Mouse (Mus musculus): ENCODE measurements around the gene Olfr322. TPM values are rescaled to one million over a fixed set of nuclear protein-coding genes. Genes with fewer than 3 reads are reported as not detected.
A peak's percentile ranks its signal among the peaks of the same experiment; 100 is the strongest.
"Not testable (repeated sequence)": the region's sequence is repeated elsewhere in the genome, so short reads cannot be mapped to it uniquely, and the experiment has no call there.

The Olfr322 gene
- not detected for total RNA-seq (2021)

DNA sequence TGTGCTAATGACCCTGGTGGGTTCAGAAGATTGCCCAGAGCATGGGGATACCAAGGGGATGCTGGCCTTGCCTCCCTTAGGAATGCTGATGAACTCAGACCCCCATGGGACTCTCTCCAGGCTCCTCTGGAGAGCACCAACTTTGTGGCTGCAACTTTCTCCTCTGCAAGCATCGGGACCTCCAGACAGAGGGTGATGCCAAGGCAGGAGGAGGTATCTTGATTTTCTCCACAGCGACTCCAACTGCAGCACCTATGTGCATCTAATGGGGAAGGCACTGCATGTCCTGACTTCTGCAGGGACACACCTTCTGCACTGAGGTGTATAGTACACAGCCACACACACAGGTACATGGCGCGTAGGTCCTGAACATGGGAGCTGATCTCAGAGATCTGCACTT, at the start of gene Olfr322:
Gene Olfr322, plus strand, starts transcription at position 187 of the 400 bp plus-strand sequence.
- DNase-seq = no peak

DNA sequence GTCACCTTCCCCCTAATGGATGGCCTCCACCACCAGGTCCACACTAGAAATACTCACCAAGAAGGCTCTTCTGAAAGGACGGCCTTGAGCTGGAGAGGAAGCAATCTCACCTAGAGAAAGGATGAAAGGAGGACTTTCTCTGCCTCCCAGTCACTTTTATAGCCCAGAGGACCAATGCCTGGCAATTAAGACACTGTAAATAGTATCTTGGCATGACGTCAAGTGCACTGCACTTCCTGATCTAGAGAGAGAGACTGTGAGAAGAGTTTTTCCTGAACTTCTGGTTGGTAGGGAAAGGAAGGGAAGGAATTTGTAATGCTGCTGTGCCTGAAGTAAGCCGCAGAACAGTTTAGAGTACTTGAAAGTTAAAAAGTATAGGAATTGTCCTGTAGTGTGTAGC, 45.2 kb upstream of the Olfr322 start:
- no peak for DNase-seq

DNA sequence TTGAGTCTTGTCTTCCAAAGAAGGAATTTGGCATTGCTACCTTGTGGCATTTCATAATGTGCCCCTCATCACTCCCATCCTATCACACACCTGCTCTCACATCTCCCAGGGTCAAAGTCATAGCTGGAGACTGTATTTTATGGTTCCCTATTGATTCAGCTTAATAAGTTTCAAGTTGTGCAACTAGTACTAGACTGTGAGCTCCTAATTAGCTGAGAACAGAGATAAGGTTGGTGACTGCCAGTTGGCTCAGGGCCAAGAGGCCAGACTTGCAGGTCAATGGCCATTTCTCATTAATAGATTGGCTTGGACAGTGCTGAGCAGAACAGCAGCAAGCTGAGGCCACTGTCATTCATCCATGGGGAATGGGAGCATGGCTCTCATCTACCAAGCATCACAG, 44.1 kb upstream of the Olfr322 start:
- no peak for DNase-seq

DNA sequence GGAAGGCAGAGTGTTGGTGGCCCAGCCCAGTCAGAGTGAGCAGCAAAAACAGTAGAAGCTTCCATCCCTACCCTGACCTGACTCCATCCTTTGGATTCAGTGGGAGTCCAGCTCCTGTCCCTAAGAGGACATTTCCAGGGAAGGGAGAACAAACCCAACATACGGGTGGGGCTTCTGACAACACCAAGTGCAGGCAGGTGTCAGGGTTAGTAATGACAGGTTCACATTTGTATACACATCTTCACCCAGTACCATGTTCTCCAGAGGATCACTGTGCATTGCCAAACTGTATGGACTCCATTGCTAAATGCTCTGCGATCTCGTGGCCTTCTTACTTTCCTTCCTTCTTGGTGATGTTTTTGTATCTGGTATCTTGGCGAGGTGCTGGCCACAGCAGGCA, 42.6 kb upstream of the Olfr322 start, which contains the start of gene 2210407C18Rik:
Gene 2210407C18Rik, minus strand, starts transcription at position 101 of the 400 bp plus-strand sequence.
- no peak for DNase-seq

DNA sequence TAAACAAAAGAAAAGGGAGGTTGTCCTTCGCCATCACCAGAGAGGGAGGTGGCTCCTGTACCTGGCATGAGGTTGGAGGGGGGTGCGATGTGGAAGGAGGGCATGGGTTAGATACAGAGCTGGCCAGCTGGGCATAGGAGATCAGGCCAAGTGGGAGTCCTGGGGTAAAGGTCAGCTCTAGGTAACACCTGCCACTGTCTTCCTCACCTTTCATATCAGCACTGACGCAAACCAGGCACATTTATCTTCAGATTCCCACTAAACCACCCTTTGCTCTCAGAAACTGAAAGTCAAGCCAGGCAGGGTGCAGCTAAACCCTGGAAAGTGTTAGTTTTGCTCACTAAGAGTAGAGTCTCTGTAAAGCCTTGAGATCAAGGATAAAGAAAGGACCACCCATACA, 40.2 kb upstream of the Olfr322 start:
- DNase-seq = no peak

DNA sequence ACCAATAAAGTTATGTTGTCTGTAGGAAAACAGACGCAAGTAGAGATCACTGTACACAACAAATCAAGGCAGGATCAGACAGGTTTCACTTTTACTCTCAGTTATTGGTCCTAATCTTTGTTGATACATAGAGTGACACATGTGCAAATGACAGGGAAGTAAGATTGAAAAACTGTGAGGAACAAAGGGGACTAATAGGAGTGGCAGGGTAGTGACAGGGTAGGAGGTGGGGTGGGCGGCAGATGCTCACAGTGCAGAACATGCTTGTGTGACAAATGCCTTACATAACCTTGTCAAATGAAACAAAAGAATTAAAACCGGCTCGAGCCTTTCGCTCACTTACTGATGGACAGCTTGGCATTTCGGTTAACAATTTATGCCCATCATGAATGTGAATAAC, 39.8 kb upstream of the Olfr322 start:
- peak; percentile 31 to 36 for DNase-seq

DNA sequence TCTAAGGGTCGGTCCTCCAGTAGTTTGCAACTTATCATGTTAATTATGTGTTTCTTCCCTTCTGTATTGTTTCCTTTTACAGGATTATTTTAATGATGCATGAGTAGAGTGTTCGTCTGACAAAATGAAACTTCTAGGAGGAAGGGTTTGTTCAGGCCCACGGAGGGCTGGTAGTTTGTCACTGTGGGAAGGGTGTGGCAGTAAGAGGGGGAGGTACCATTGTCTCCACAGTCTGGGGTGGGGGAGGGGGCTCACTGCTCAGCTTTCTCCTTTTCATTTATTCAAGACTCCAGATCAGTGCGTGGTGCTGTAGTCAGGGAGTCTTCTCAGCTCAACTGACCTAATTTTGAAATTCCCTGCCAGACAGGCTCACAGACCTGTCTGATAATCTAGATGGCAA, 32.4 kb upstream of the Olfr322 start:
- no peak for DNase-seq

DNA sequence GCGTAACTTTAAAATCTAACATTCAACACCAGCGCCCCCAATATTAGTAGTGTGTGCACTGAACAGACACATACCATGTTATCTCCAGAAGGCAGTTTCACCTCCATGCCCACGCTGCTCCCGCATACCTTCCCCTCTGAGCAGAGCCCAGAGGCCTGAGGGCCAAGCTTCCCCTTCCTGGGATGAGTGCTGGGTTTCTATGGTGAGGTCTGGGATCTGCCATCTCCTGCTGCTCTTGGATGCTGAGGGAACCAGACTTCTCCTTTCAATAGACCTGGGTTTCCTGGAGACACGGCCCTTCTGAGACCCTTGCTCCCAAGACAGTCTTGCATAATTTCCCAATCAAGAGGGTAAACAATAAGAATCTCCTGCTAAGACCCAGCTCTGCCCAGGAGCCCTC, 28.2 kb upstream of the Olfr322 start, which contains the start of gene Olfr323:
Gene Olfr323, minus strand, starts transcription at position 101 of the 400 bp plus-strand sequence.
- no peak for DNase-seq

DNA sequence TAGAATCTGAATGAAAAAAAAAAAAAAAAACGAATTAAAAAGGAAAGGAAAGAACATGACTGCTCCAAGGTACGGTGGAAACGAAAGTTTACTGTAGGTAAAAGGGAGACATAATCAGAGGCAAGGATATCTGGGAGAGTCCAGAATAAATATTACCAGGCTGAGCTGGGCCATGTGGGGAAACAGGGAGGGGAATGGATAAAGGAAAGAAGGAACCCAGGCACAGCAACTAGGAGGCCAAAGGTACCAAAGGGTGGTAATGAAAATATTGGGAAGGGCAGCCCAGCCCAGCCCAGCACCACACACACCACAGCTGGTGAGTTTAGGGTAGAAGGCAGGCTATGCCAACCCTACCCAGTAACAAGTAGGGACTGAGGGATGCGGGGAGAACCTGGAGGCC, 23.7 kb upstream of the Olfr322 start:
- DNase-seq = no peak

DNA sequence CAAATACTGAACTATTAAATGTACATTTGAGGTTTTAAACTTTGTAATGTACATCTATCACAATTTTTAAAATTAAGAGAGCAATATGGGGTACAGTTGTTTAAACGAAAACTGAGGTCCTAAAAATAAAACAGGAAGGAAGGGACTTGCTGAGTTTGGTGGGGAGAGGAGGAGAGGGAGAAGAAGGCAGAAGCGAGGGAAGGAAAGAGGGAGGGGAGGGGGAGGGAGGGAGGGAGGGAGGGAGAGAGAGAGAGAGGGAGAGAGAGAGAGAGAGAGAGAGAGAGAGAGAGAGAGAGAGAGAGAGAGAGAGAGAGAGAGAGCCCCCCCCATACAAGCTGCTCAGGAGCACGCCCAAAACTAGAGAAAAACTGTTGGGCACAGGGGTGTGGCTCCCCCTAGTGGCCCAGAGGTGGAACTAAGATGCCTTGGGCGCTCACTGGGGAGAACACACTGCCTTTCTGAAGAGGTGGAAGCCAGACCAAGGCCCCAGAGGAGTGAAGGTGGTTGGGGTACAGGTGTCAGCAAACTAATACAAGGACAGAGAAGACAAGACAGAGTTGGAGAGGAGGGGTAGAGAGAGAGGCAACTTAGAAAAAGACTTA, 22.1 kb upstream of the Olfr322 start:
- DNase-seq = peak; percentile 42 to 43

DNA sequence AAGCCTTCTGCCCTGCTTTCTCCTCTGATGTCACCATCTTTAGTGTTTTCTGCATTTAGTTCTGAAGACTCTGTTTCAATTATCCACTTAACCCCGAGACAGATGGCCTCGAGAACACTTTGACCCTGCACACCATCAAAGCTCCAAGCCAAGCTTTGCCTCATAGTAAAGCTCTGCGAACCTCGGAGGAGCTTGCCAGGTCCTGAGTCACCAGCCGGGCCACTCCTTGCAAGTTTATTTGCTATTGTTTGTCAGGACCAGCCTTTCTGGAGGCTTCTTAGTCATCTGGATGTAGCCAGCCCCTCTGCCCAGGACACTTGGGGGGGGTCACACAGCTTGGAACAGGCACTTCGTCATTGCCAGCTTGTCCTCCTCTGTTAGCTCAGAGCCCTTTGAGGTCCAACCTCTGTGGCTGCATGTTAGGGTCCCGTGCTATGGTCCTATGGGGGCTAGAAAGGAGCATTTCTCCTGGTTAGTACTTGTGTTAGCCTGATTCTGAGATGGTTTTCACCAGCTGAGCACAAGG, 20.3 kb upstream of the Olfr322 start:
- no peak for DNase-seq

DNA sequence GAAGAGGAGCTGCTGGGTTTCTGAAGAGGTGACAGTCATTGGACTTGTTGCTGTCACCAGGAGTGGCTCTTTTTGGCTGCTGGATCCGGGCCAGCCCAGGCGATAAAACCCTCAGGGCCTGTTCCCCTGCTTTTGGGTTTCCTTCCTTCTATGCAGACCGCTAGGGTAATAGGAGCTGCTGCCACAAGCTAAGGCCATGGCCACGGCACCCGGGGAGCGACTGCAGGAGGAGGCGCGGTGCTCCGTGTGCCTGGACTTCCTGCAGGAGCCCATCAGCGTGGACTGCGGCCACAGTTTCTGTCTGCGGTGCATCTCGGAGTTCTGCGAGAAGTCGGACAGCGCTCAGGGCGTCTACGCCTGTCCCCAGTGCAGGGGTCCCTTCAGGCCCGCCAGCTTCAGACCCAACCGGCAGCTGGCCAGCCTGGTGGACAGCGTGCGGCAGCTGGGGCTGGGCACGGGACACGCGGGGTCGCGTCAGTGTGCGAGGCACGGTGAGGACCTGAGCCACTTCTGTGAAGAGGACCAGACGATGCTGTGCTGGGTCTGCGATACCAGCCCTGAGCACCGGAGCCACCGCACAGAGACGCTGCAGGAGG, 18.2 kb upstream of the Olfr322 start, which contains the start of gene Trim58:
Gene Trim58, plus strand, starts transcription at position 194 of the 596 bp plus-strand sequence.
- no peak for DNase-seq

DNA sequence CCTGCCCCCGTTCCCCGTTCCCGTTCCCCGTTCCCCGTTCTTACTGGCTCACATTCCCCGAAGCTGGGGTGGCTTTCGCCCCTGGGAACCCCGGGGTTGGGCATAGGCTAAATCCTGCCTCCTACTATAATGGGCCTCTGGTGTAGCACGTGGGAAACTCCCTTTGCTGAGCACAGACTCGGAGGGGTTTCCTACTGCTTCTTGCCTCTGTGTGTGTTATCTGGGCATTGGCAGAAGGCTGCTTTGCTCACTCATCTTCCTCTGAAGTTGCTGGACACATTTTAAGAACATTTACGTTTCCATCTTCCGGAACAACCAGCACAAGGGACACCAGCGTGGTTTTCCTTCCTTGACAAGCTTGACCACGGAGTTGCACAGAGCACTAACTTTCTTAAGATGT, 17.5 kb upstream of the Olfr322 start:
- DNase-seq = no peak

DNA sequence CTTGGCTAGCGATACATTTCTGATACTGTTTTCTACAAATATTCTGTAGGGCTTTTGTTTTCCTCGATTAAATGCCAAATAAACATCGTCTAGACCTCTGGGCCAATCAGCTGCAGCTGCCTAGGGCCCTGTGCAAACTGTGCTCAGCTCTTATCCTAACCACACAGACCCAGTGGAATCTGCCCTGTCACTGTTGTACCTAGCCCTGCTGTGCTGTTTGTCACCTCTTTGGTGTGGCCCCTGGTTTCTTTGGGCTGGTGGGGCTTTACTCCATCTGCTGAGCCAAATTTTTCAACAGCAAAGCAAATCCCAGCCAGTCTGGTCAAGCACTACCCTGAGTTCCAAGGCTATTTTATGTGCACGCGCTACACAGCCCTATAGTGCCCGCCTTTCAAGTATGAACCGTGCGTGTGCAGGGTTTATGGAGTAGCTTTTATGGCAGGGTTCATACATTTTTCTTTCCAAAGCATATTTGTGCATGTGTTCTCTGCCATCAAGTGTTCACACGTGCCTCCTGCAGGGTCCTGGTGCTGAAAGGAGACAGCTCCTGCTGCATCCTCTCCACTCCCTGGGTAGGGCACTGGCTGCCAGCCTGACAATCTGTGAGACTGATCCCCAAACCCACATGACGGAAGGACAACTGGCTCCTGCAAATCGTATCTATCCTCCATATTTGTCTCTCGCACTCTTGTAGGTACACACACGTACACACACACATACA, 16.8 kb upstream of the Olfr322 start:
- no peak for DNase-seq

DNA sequence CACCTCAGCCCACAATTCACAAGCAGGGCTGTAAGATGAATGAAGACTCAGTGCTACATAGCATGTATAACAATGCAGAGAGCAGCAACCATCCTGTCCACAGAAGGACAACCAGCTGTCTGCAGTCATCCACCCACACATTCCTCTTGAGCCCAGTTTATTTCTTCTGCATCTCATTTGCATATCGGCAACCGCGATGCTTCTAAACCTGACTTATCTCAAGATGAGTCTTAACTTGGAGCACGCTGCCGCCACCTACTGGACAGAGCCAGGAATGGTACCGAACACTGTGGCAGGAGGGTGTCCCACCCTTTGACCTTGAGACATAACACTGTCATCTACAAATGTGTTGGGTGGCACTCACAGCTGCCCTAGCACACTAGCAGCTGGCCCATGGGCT, 15.2 kb upstream of the Olfr322 start:
- peak in 1 of 2 experiments; percentile 19 for DNase-seq

DNA sequence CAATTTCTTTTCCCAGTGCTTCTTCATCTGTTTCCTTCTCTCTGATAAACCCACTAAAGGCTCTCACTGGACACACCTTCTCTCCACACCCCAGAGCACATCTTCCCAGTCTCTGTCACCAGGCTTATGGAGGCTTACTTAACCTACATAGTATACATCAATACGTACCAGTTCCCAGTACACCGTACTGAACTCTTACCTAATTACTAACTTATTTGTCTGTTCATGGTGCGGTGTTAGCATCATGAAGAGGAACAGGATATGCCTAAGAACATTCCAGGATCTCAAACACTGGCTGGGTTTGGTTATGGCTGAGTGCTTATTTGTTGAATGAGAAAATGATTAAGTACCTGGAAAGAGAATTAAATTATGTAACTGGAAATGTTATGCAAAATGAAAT, 3.4 kb upstream of the Olfr322 start:
- DNase-seq = no peak

DNA sequence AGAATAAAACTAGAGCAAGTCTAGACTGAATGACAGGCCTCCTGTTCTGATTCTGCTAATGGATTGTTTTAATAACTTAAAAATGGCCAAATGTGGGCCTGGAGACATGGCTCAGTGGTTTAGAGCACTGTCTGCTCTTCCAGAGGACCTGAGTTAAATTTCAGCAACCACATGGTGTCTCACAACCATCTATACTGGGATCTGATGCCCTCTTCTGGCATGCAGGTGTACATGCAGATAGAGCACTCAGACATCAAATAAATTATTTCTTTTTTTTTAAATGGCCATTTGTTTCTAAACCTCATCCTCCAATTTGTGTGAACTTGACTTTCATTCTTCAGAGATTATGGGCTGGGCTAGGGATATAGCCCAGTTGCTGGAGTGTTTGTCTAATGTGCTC, 10.7 kb downstream of the Olfr322 start:
- DNase-seq = no peak

DNA sequence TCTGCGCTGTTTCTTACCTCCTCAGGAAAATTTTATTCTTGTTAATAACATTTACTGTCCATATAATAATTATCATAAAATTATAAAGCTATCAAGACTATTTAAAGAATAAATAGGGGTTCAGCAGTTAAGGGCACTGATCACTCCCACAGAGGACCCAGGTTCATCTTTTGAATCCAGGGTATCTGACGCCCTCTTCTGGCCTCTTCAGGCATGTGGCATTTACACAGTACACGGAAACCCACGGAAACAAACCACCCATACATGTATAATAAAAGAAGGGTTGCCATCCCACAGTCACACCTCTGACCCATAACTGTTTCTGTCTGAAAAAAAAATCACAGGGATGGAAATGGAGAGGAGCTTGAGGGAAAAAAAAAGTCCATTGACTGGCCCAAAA, 13.2 kb downstream of the Olfr322 start:
- DNase-seq = no peak

DNA sequence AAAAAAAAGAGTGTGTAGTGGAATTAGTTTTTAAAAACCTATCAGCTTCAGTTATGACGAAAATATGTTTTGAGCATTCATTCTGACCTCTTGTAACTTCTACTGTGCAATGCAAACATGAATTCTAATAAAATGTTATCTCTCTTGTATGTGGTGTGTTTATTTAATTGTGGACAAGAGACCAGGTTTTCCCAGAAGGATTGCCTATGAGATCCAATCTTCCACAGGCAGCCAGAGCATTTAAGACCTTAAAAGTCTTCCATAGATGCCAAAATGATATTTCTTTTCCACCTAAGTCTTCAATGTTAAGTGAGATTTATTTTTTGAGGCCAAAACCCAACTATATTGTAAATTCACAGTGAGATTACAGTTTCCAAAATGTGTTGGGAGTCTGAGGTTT, 22.2 kb downstream of the Olfr322 start, which contains the start of gene Olfr320:
Gene Olfr320, plus strand, starts transcription at position 301 of the 400 bp plus-strand sequence.
- no peak for DNase-seq

DNA sequence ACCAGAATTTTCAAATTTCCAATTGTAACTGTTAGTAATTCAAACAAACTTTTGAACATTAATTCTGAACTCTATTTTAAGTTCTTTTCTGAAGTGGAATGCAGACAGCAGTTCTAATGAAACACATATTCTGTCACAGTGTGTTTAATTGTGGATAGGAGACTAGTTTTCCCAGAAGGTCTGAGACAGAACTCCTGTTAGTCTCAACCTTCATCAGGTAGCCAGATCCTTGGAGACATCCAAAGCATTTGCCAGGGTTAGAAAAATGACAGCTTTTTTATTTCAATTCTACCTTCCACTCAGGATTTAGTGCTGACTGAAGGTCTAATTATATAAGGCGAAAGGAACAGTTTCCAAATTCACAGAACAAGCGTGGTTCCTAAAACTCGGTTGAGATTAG, 40.3 kb downstream of the Olfr322 start, which contains the start of gene Olfr319:
Gene Olfr319, plus strand, starts transcription at position 301 of the 400 bp plus-strand sequence.
- DNase-seq = no peak

DNA sequence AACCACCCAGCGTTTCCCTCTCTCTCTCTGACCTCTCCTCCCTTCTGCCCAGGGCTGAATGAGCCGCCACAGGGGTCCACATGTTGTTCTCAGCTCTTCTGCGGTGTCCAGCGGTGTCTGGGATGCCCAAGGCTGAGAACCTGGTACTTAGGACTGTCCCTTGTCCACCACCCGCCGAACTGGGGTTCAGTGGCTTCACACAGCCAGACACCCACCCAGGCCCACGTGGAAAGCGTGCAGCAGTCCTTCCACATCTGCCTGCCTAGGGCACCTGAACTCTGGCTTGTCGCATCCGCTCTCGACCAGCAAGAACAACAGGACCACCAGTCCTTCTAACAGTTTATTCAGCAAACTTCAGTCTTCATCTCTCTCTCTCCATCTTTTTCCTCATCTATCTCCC, 50.5 kb downstream of the Olfr322 start:
- DNase-seq = no peak

DNA sequence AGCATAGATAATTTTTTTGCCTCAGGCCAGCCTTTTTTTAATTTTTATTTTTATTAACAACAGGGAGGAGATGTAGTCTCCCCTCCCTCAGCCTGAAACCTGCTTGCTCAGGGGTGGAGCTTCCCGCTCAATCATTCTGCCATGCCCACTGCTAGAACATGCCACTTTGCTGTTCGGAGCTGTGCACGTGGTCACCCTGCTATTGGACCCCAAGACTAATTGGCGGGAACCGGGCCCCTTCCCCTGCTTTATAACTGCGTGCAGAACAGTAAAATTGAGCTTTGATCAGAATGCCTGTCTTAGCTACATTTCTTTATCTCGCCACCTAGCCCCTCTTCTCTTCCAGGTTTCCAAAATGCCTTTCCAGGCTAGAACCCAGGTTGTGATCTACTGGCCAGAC, 59.1 kb downstream of the Olfr322 start:
- not testable (repeated sequence) for DNase-seq
